7 mouse cellular contexts compared by ENCODE assay signal in the genomic region with DNA sequence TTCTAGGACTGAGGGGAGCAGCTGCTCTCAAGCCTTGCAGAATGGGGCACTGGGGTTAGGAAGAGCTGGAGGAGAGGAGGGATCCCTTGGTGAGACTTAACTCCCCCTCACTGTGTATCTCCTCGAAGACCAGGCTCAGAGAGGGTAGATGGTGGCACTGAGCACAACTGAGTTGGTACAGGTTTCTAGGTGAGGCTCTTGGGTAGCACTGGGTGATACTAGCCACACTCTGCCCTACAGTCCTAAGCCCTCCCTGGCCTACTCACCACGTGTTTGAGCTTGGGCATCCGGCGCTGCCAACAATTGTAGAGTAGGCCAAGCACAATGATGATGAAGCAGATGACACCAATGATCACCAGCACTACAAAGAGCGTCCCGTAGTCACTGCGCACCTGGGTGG. TPM values are rescaled to one million over a fixed set of nuclear protein-coding genes. Genes with fewer than 3 reads are reported as not detected.
DNase-seq lines count a peak whose midpoint lies in the region; ATAC-seq and TF ChIP-seq lines count a peak whose summit lies in the region.

No protein-coding gene starts in this region.

- peaks cover 8% of the 10 kb centered on the region; the same call in 1 of the 2 replicates for H3K36me3 ChIP-seq in lung, postnatal 0 days (ENCODE audit: insufficient read depth, low read length)
- peaks cover 27% of the 10 kb centered on the region for H3K36me3 ChIP-seq in forebrain, embryonic 16.5 days (ENCODE audit: control insufficient read depth, insufficient read depth)
- peaks cover 27% of the 10 kb centered on the region for H3K36me3 ChIP-seq in limb, embryonic 14.5 days (ENCODE audit: control insufficient read depth, insufficient read depth, low read length)
- H3K36me3 ChIP-seq in stomach, embryonic 15.5 days = peaks cover 12% of the 10 kb centered on the region; the same call in 1 of the 2 replicates

- no peak for TF ChIP-seq CTCF in lung, postnatal 0 days (IDR thresholded peaks at IDR 0.05)

- H3K27ac ChIP-seq in lung, postnatal 0 days (ENCODE audit: low read length) = no peak overlapping the region
- no peak overlapping the region; the same call in 1 of the 2 replicates for H3K27ac ChIP-seq in forebrain, embryonic 16.5 days (ENCODE audit: low read length)
- H3K27ac ChIP-seq in limb, embryonic 14.5 days (replicated peaks; ENCODE audit: low read depth, low read length) = no peak overlapping the region
- H3K27ac ChIP-seq in stomach, embryonic 15.5 days = no peak overlapping the region

- peak overlapping the region; percentile 58 for H3K9ac ChIP-seq in lung, postnatal 0 days (replicated peaks; ENCODE audit: low read depth)
- no peak overlapping the region; the same call in 1 of the 2 replicates for H3K9ac ChIP-seq in forebrain, embryonic 16.5 days (replicated peaks; ENCODE audit: low read depth, low read length)
- peak overlapping the region; percentile 81; the same call in 1 of the 2 replicates for H3K9ac ChIP-seq in limb, embryonic 14.5 days (ENCODE audit: low read depth, low read length, severe bottlenecking)
- no peak overlapping the region for H3K9ac ChIP-seq in stomach, embryonic 15.5 days

- H3K4me3 ChIP-seq in lung, postnatal 0 days (ENCODE audit: low read depth, low read length) = peak overlapping the region; percentile 68; the same call in 1 of the 2 replicates
- H3K4me3 ChIP-seq in forebrain, embryonic 16.5 days (replicated peaks; ENCODE audit: low read length) = peak overlapping the region; percentile 81; the same call in 1 of the 2 replicates
- H3K4me3 ChIP-seq in limb, embryonic 14.5 days (replicated peaks; ENCODE audit: low read length) = peak overlapping the region; percentile 80
- peak overlapping the region; percentile 93 for H3K4me3 ChIP-seq in stomach, embryonic 15.5 days (replicated peaks)

- no peak for ATAC-seq in lung, postnatal 0 days
- ATAC-seq in forebrain, embryonic 16.5 days = no peak
- no peak for ATAC-seq in limb, embryonic 14.5 days (ENCODE audit: low FRiP score, low read depth)
- no peak for ATAC-seq in stomach, embryonic 15.5 days (ENCODE audit: insufficient read depth, low FRiP score, low read depth)

- WGBS in lung, postnatal 0 days = 71% methylated on average over 7 of the region's 7 CpGs
- 74% methylated on average over 7 of the region's 7 CpGs for WGBS in forebrain, embryonic 16.5 days
- WGBS in limb, embryonic 14.5 days = 80% methylated on average over 7 of the region's 7 CpGs
- 68% methylated on average over 7 of the region's 7 CpGs for WGBS in stomach, embryonic 15.5 days

- no peaks in the 10 kb centered on the region for H3K9me3 ChIP-seq in lung, postnatal 0 days (ENCODE audit: low read length)
- no peaks in the 10 kb centered on the region for H3K9me3 ChIP-seq in forebrain, embryonic 16.5 days (ENCODE audit: control insufficient read depth, low read length)
- H3K9me3 ChIP-seq in limb, embryonic 14.5 days (ENCODE audit: control insufficient read depth, low read length) = no peaks in the 10 kb centered on the region
- H3K9me3 ChIP-seq in stomach, embryonic 15.5 days = no peaks in the 10 kb centered on the region

- no peak for TF ChIP-seq EP300 in lung, postnatal 0 days (IDR thresholded peaks at IDR 0.05)

- H3K4me1 ChIP-seq in lung, postnatal 0 days (ENCODE audit: insufficient read depth, low read depth, low read length) = peaks cover 11% of the 10 kb centered on the region
- peaks cover 20% of the 10 kb centered on the region for H3K4me1 ChIP-seq in forebrain, embryonic 16.5 days (replicated peaks; ENCODE audit: control insufficient read depth, insufficient read depth, low read length)
- H3K4me1 ChIP-seq in limb, embryonic 14.5 days (ENCODE audit: control insufficient read depth, insufficient read depth, low read length) = peaks cover 13% of the 10 kb centered on the region
- peaks cover 20% of the 10 kb centered on the region for H3K4me1 ChIP-seq in stomach, embryonic 15.5 days

- H3K4me2 ChIP-seq in lung, postnatal 0 days (replicated peaks; ENCODE audit: low read depth, low read length) = peak overlapping the region; percentile 93
- peak overlapping the region; percentile 97; the same call in 1 of the 2 replicates for H3K4me2 ChIP-seq in forebrain, embryonic 16.5 days (ENCODE audit: low read length)
- peak overlapping the region; percentile 67 for H3K4me2 ChIP-seq in limb, embryonic 14.5 days (replicated peaks; ENCODE audit: low read depth, low read length, severe bottlenecking)
- peak overlapping the region; percentile 95 for H3K4me2 ChIP-seq in stomach, embryonic 15.5 days

- no peak for TF ChIP-seq POLR2A in limb, embryonic 14.5 days (IDR thresholded peaks at IDR 0.05; ENCODE audit: borderline replicate concordance, extremely low read depth, insufficient read depth, insufficient read length)

- DNase-seq in lung, postnatal 0 days (ENCODE audit: low spot score) = no peak
- no peak for DNase-seq in lung, postnatal 14 days
- no peak for DNase-seq in limb, embryonic 14.5 days (ENCODE audit: low spot score)
- DNase-seq in right cerebral cortex, postnatal 4 days = no peak
- DNase-seq in c-Kit-positive CD71-positive TER-119-positive erythroid progenitor cells, embryonic 14.5 days (ENCODE audit: low spot score) = no peak

- H3K27me3 ChIP-seq in lung, postnatal 0 days (replicated peaks; ENCODE audit: insufficient read depth, low read length) = no peaks in the 10 kb centered on the region
- H3K27me3 ChIP-seq in forebrain, embryonic 16.5 days (replicated peaks; ENCODE audit: control insufficient read depth, insufficient read depth, low read length) = no peaks in the 10 kb centered on the region
- H3K27me3 ChIP-seq in limb, embryonic 14.5 days (ENCODE audit: control insufficient read depth, insufficient read depth, low read length) = no peaks in the 10 kb centered on the region
- H3K27me3 ChIP-seq in stomach, embryonic 15.5 days (replicated peaks) = no peaks in the 10 kb centered on the region

RNA-seq across cellular contexts. Expression of gene Abtb1, which starts 1.5 kb away (rescaled TPM):
- 59.5 and 70.3 TPM in 2 replicates for polyA plus RNA-seq in lung, postnatal 0 days (2015; fragmentation: Nextera tagmentation; extraction: Ambion mirVana)
- 44.7 and 47.0 TPM in 2 replicates for polyA plus RNA-seq in forebrain, embryonic 16.5 days (2015; fragmentation: Nextera tagmentation; extraction: Ambion mirVana)
- polyA plus RNA-seq in limb, embryonic 14.5 days (2012; rRNA removed) = 50.8 and 60.5 TPM in 2 replicates
- polyA plus RNA-seq in limb, embryonic 14.5 days (2014; fragmentation: Nextera tagmentation; extraction: Ambion mirVana) = 24.9 and 26.1 TPM in 2 replicates
- polyA plus RNA-seq in stomach, embryonic 15.5 days (2015; fragmentation: Nextera tagmentation; extraction: Ambion mirVana) = 29.8 and 31.5 TPM in 2 replicates

RNA-seq across cellular contexts. Expression of gene Podxl2, which starts 31.6 kb away (rescaled TPM):
- polyA plus RNA-seq in lung, postnatal 0 days (2015; fragmentation: Nextera tagmentation; extraction: Ambion mirVana) = 19.1 and 25.2 TPM in 2 replicates
- 592 and 647 TPM in 2 replicates for polyA plus RNA-seq in forebrain, embryonic 16.5 days (2015; fragmentation: Nextera tagmentation; extraction: Ambion mirVana)
- polyA plus RNA-seq in limb, embryonic 14.5 days (2012; rRNA removed) = 192 and 242 TPM in 2 replicates
- 96.2 and 97.2 TPM in 2 replicates for polyA plus RNA-seq in limb, embryonic 14.5 days (2014; fragmentation: Nextera tagmentation; extraction: Ambion mirVana)
- 62.5 and 72.3 TPM in 2 replicates for polyA plus RNA-seq in stomach, embryonic 15.5 days (2015; fragmentation: Nextera tagmentation; extraction: Ambion mirVana)

RNA-seq across cellular contexts. Expression of gene Mcm2, which starts 55.3 kb away (rescaled TPM):
- 14.5 and 15.3 TPM in 2 replicates for polyA plus RNA-seq in lung, postnatal 0 days (2015; fragmentation: Nextera tagmentation; extraction: Ambion mirVana)
- polyA plus RNA-seq in forebrain, embryonic 16.5 days (2015; fragmentation: Nextera tagmentation; extraction: Ambion mirVana) = 60.2 and 64.6 TPM in 2 replicates
- 107 and 122 TPM in 2 replicates for polyA plus RNA-seq in limb, embryonic 14.5 days (2012; rRNA removed)
- 108 and 111 TPM in 2 replicates for polyA plus RNA-seq in limb, embryonic 14.5 days (2014; fragmentation: Nextera tagmentation; extraction: Ambion mirVana)
- polyA plus RNA-seq in stomach, embryonic 15.5 days (2015; fragmentation: Nextera tagmentation; extraction: Ambion mirVana) = 105 and 110 TPM in 2 replicates

RNA-seq across cellular contexts. Expression of gene Tpra1, which starts 58.8 kb away (rescaled TPM):
- polyA plus RNA-seq in lung, postnatal 0 days (2015; fragmentation: Nextera tagmentation; extraction: Ambion mirVana) = 72.0 and 78.8 TPM in 2 replicates
- polyA plus RNA-seq in forebrain, embryonic 16.5 days (2015; fragmentation: Nextera tagmentation; extraction: Ambion mirVana) = 56.9 and 70.0 TPM in 2 replicates
- polyA plus RNA-seq in limb, embryonic 14.5 days (2012; rRNA removed) = 141 and 190 TPM in 2 replicates
- 62.2 and 65.7 TPM in 2 replicates for polyA plus RNA-seq in limb, embryonic 14.5 days (2014; fragmentation: Nextera tagmentation; extraction: Ambion mirVana)
- polyA plus RNA-seq in stomach, embryonic 15.5 days (2015; fragmentation: Nextera tagmentation; extraction: Ambion mirVana) = 60.1 and 67.3 TPM in 2 replicates

Comparison
In these comparisons a context has a peak if more than half of its experiments do, and no peak if none do; other contexts are left out.
1. H3K9ac ChIP-seq: peak in lung, postnatal 0 days (single experiment) and limb, embryonic 14.5 days (single experiment); none in forebrain, embryonic 16.5 days (single experiment) and stomach, embryonic 15.5 days (single experiment).
2. Peak in every context shown above with its lines, with median percentiles within 50 percentile points of each other: H3K4me2 ChIP-seq and H3K4me3 ChIP-seq.